Mouse (Mus musculus) forebrain, embryonic 16.5 days (tissue): ENCODE data around the gene Faim. TPM values are rescaled to one million over a fixed set of nuclear protein-coding genes. Genes with fewer than 3 reads are reported as not detected.
A peak's percentile ranks its signal among the peaks of the same experiment; 100 is the strongest.

Experiments used
- ATAC-seq: fragments of 200-750 bp; cut with Nextera tagmentation; 2 replicates; pipeline ENCODE4 v1.8.0; 2017; ENCODE audit warnings: mild to moderate bottlenecking, moderate library complexity
- H3K27ac ChIP-seq: fragments of 300-500 bp; sonication (generic); 2 replicates; pipeline ENCODE4 v1.5.1; 2014; ENCODE audit warnings: low read length, control low read depth
- H3K27me3 ChIP-seq: fragments of 300-500 bp; sonication (generic); replicated peaks from 2 replicates; pipeline ENCODE4 v1.6.1; 2014; ENCODE audit warnings: low read length; ENCODE audit not compliant: control insufficient read depth, insufficient read depth
- H3K36me3 ChIP-seq: fragments of 300-500 bp; sonication (generic); 2 replicates; pipeline ENCODE4 v1.6.1; 2014; ENCODE audit not compliant: control insufficient read depth, insufficient read depth
- H3K4me1 ChIP-seq: fragments of 300-500 bp; sonication (generic); replicated peaks from 2 replicates; pipeline ENCODE4 v1.6.1; 2014; ENCODE audit warnings: low read length; ENCODE audit not compliant: control insufficient read depth, insufficient read depth
- H3K4me2 ChIP-seq: fragments of 300-500 bp; sonication (generic); 2 replicates; pipeline ENCODE4 v1.6.1; 2014; ENCODE audit warnings: mild to moderate bottlenecking, low read length, control low read depth
- H3K4me3 ChIP-seq: fragments of 300-500 bp; sonication (generic); replicated peaks from 2 replicates; pipeline ENCODE4 v1.5.1; 2014; ENCODE audit warnings: mild to moderate bottlenecking, low read length, control low read depth
- H3K9ac ChIP-seq: fragments of 300-500 bp; sonication (generic); replicated peaks from 2 replicates; pipeline ENCODE4 v1.6.1; 2014; ENCODE audit warnings: low read depth, low read length, control low read depth
- H3K9me3 ChIP-seq: fragments of 300-500 bp; sonication (generic); 2 replicates; pipeline ENCODE4 v1.6.1; 2016; ENCODE audit warnings: low read length; ENCODE audit not compliant: control insufficient read depth
- WGBS: fragments of 180-500 bp; shearing (Covaris S2); extraction: QIAGEN DNeasy Blood & Tissue Kit; methylation state at CpG from one replicate; pipeline ENCODE4 v1.1.7; 2014; 5-methylcytosine and 5-hydroxymethylcytosine counted together
- polyA plus RNA-seq: library from polyadenylated mRNA; unstranded; fragments of >200 nt; fragmentation: Nextera tagmentation; extraction: Ambion mirVana; gene quantifications from 2 replicates; pipeline ENCODE4 v1.2.1, GENCODE M21; 2015

Gene Faim
- polyA plus RNA-seq, result 94.1 and 102 TPM in 2 replicates

DNA sequence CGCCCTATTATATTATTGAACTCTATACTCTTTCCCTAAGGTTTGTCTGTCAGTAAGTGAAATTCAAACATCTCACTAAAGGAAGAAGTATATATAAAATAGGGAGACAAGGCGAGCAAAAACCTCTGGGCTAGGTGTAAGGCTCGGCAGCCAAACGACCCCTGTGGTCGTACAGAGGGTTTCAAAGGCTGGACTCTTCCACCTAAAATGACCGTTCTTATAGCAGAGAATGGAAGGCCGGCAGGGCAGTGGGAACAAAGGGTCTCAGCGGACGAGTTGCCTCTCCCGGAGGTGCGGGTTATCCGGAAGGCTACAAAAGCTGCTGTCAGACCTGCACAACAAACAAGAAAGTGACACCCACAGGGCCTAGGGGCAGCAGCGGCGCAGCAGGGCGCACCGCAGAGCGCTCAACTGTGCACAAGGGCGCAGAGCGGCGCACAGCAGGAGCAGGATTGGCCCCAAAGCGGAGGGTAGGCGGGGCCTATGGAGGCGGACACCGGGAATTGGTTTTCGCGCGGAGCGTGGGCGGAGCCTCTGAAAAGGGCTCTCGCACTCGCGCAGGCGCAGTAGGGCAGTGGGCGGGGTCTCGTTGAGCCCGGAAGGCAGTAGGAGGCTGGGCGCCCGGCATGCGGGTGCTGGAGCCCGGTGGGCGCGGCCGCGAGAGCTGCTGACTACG, at the start of gene Faim:
Gene Faim (plus strand): TSS at position 574 of the 676 bp plus-strand sequence.
- ATAC-seq, result peak; percentile 99
- under 1% methylated on average over 45 of the region's 45 CpGs for WGBS

DNA sequence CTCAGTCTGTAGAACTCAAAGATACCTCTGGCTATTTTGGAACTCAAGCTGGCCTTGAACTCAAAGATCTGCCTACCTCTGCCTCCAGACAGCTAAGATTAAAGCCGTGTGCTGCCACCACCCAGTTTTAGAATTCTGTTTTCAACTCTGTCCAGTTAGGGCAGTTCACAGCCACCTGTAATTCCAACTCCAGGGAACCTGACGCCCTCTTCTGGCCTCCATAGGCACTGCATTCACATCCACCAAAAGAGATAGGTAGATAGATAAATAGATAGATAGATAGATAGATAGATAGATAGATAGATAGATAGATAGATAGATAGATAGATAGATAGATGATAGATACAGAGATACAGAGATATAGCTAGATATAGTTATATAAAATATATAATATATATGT, 46.9 kb upstream of the Faim start:
- Histone ChIP-seq H3K4me2 (no peak overlapping the region), H3K4me1 (no peaks in the 10 kb centered on the region)
- WGBS, result 17% methylated on average over 2 of the region's 2 CpGs

More for the DNA sequence above, at the start of gene Faim:
- peak within 1 kb of the TSS; percentile 88 for H3K4me3 ChIP-seq
- no peaks in the 10 kb centered on the region for H3K36me3 ChIP-seq
- no peaks in the 10 kb centered on the region for H3K9me3 ChIP-seq
- H3K4me1 ChIP-seq, result peaks cover 6% of the 10 kb centered on the region
- peak within 1 kb of the TSS; percentile 71 for H3K4me2 ChIP-seq
- H3K27ac ChIP-seq, result peak within 1 kb of the TSS; percentile 61
- peak within 1 kb of the TSS; percentile 87 for H3K9ac ChIP-seq
- H3K27me3 ChIP-seq, result peaks cover 4% of the 10 kb centered on the region; the same call in 1 of the 2 replicates

DNA sequence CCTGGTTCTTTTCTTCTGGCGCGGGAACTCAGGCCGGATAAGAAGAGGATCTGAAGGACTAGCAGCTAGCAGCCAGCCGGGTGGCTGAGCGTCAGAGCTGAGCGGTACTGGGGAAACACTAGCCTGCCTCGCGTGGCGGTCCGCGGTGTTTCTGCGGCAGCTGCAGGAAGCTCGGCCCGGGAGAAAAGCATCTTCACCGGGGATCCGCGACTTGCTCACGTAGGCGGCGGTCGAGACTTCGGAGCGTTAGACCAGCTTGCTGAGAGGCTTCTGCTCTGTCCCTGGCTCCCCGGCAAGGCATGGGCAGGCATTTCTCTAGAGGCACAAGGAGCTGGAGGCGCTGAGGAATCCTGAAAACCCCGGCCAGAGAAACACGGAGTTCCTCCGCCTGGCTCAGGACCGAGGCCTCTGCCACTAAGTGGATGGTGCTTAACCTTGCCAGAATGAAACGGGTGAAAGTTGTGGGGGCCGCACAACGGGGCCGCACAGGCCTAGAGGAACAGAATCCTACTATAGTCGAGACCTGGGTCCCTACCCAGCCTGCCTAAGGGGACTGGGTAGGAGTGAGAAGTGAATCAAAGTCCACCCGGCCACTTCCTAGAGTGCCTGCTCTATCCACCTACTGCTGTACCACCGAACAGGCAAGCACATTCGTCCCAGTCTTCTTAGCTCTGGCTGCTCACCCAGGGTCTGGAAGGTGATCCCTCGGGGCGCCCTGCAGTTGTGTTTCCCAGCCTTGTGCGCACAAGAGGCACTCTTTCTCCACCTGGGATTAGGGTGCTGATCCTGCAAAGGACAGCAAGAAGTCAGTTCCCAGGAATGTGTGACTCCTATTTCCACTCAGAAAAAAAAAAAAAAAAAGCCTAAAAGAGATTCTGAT, 33.8 kb upstream of the Faim start:
- peaks cover 59% of the 10 kb centered on the region for H3K27me3 ChIP-seq
- no peaks in the 10 kb centered on the region for H3K9me3 ChIP-seq
- under 1% methylated on average over 40 of the region's 40 CpGs for WGBS
- peak overlapping the region; percentile 28 for H3K4me2 ChIP-seq
- H3K4me1 ChIP-seq, result peaks cover 34% of the 10 kb centered on the region
- H3K4me3 ChIP-seq, result peak overlapping the region; percentile 22; the same call in 1 of the 2 replicates
- ATAC-seq, result peak; percentile 29
- no peak overlapping the region for H3K9ac ChIP-seq
- no peaks in the 10 kb centered on the region for H3K36me3 ChIP-seq
- H3K27ac ChIP-seq, result no peak overlapping the region

More for the DNA sequence above, 46.9 kb upstream of the Faim start:
- no peak overlapping the region for H3K9ac ChIP-seq
- H3K27ac ChIP-seq, result no peak overlapping the region
- no peaks in the 10 kb centered on the region for H3K36me3 ChIP-seq
- H3K27me3 ChIP-seq, result no peaks in the 10 kb centered on the region
- no peaks in the 10 kb centered on the region for H3K9me3 ChIP-seq
- no peak overlapping the region for H3K4me3 ChIP-seq
- ATAC-seq, result no peak

DNA sequence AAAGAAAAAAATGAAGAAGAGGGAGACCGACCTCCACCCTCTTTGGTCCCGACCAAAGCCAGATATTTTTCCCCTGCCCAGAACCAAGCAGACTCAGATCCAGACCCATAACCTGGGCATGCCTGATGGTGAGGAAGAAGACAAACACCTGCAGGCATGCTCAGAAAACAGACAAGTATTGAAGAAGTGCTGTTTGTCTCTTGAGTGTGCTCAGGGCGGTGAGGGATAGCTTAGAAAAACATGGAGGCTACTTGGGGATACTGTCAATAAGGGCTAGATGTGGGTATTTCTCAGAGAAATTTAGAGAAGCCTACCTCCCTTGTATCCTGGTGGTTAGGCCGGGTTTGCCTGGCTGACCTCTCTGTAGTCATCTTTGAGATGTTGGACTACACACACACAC, 32.9 kb upstream of the Faim start:
- Histone ChIP-seq H3K4me3 (no peak overlapping the region), H3K9ac (no peak overlapping the region), H3K27ac (no peak overlapping the region), H3K4me1 (peaks cover 34% of the 10 kb centered on the region), H3K36me3 (no peaks in the 10 kb centered on the region), H3K4me2 (no peak overlapping the region), H3K27me3 (peaks cover 63% of the 10 kb centered on the region), H3K9me3 (no peaks in the 10 kb centered on the region)
- ATAC-seq, result no peak
- WGBS, result 6% methylated on average over 4 of the region's 4 CpGs

DNA sequence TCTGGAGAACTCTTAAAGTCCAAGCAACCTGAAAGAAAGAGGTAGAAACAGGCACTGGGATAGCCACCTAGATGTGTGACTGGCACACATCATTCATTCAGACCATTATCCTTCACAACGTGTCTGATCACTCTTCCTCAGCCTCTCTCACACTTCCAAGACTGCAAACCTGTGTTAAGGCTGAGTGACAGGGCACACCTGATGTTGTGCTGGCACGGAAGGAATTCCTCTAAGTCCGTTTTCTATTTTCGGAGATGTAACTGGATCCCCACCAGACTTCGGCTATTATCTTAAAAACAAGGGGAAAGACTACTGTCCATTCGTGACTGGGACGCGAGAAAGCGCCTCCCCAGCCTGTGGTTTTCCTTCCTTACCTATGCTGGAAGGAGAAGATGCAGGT, 32.3 kb upstream of the Faim start:
- Histone ChIP-seq H3K36me3 (no peaks in the 10 kb centered on the region), H3K27me3 (peaks cover 67% of the 10 kb centered on the region), H3K9ac (no peak overlapping the region), H3K4me3 (no peak overlapping the region), H3K4me2 (no peak overlapping the region), H3K9me3 (no peaks in the 10 kb centered on the region), H3K4me1 (peaks cover 34% of the 10 kb centered on the region), H3K27ac (no peak overlapping the region)
- ATAC-seq, result no peak
- 2% methylated on average over 9 of the region's 9 CpGs for WGBS

DNA sequence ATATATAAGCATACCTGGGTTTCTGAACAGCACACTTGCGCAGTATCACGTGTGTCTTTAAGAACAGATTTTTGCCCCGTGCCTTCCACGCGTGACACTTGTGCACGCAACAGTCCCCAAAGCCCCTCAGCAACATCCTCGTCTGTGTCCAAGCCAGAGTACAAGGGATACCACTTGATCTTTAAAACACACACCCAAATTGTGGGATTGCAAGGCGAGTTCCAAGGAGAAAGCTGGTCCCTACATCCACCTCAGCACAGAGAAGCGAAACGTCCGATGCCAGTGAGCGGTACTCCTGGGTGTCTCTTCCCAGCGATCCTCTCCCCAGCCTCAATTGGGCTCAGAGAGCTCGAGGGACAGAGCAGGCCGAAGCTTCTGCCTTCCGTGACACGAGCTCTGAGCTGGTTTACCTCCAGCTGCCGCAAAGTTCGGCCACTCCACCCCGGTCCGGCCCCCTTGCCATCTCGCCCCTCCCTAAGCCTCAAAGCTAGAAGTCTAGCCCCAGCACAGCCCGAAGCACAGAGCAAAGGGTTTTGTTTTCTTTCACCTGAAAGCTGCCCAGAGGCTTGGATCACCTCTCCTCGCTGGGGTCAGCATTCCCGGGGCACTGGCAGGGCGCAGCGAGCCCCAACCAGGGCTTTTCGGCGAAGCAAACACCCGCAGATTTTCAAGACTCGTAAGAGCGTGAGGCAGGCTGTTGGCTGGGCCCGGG, 31.6 kb upstream of the Faim start:
- H3K27me3 ChIP-seq, result peaks cover 70% of the 10 kb centered on the region
- peak overlapping the region; percentile 25; the same call in 1 of the 2 replicates for H3K9ac ChIP-seq
- 1% methylated on average over 33 of the region's 33 CpGs for WGBS

DNA sequence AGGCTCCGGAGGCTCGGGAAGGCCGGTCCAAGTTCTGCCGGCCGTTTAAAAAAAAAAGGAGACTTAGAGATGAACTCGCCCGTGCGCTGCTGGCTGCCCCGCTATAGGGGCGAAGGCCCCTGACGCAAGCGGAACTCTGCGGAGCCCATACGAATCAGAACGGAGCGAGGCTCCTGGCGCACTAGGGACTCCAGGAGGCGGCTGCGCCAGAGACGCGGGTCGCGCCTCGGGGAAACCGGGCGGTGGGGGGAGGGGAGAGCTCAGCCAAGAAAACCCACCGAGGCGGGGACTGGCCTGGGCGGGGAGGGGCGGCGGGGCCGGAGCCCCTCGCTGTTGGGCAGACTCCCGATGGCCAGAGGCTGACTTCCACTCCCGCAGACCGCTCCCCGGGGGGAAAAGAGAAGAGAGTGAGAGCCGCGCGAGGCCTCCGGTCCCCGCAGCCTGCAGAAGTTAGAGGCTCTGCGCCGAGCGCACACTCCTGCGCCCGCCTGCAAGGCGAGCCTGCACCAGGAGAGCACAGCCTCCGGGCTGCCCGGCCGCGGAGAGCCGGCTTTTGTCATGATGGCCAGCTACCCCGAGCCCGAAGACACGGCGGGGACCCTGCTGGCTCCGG, 31.0 kb upstream of the Faim start, which contains the start of gene Foxl2:
Gene Foxl2 (plus strand): TSS at position 186 of the 613 bp plus-strand sequence.
- Histone ChIP-seq H3K4me3 (peak within 1 kb of the TSS; percentile 43), H3K9ac (peak within 1 kb of the TSS; percentile 25), H3K27ac (0 out of 2 replicates have a peak within 1 kb of the TSS, but pooled peaks have one; percentile 23), H3K36me3 (no peaks in the 10 kb centered on the region), H3K9me3 (no peaks in the 10 kb centered on the region), H3K4me2 (peak within 1 kb of the TSS; percentile 65), H3K27me3 (peaks cover 73% of the 10 kb centered on the region), H3K4me1 (peaks cover 34% of the 10 kb centered on the region)
- ATAC-seq, result peak; percentile 49
- under 1% methylated on average over 55 of the region's 58 CpGs for WGBS

More for the DNA sequence above, 31.6 kb upstream of the Faim start:
- H3K9me3 ChIP-seq, result no peaks in the 10 kb centered on the region
- H3K4me3 ChIP-seq, result peak overlapping the region; percentile 43
- H3K27ac ChIP-seq, result 0 out of 2 replicates have a peak overlapping the region, but pooled peaks have one; percentile 23
- H3K4me1 ChIP-seq, result peaks cover 34% of the 10 kb centered on the region
- no peak for ATAC-seq
- H3K4me2 ChIP-seq, result peak overlapping the region; percentile 65
- H3K36me3 ChIP-seq, result no peaks in the 10 kb centered on the region

DNA sequence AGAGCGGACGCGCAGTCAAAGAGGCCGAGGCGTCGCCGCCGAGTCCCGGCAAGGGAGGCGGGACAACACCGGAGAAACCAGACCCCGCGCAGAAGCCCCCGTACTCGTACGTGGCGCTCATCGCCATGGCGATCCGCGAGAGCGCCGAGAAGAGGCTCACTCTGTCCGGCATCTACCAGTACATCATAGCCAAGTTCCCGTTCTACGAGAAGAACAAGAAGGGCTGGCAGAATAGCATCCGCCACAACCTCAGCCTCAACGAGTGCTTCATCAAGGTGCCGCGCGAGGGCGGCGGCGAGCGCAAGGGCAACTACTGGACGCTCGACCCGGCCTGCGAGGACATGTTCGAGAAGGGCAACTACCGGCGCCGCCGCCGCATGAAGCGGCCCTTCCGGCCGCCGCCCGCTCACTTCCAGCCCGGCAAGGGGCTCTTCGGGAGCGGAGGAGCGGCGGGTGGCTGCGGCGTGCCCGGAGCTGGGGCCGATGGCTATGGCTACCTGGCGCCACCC, 30.4 kb upstream of the Faim start:
- H3K9me3 ChIP-seq, result no peaks in the 10 kb centered on the region
- peaks cover 34% of the 10 kb centered on the region for H3K4me1 ChIP-seq
- under 1% methylated on average over 54 of the region's 60 CpGs for WGBS
- no peaks in the 10 kb centered on the region for H3K36me3 ChIP-seq
- 0 out of 2 replicates have a peak overlapping the region, but pooled peaks have one; percentile 25 for H3K9ac ChIP-seq
- H3K27ac ChIP-seq, result no peak overlapping the region
- ATAC-seq, result peak; percentile 13; the same call in 1 of the 2 replicates
- H3K4me2 ChIP-seq, result peak overlapping the region; percentile 65
- H3K4me3 ChIP-seq, result peak overlapping the region; percentile 43
- peaks cover 72% of the 10 kb centered on the region for H3K27me3 ChIP-seq
